Mouse (Mus musculus): ENCODE measurements around the gene Gps2.

- TF ChIP-seq POLR2A (IDR thresholded peaks at IDR 0.05; ENCODE audit: low read depth, low read length) (no peak), CTCF (IDR thresholded peaks at IDR 0.05; ENCODE audit: extremely low read depth, insufficient read length, insufficient replicate concordance, low read depth, low read length) (no peak)
Measured at GRCm38 (mm10) chr11:69937385-69937784, 23.7 kb downstream of the Gps2 start.
